Mouse (Mus musculus) liver, embryonic 16.5 days (tissue): ENCODE measurements around the gene Tma7. TPM values are rescaled to one million over a fixed set of nuclear protein-coding genes. Genes with fewer than 3 reads are reported as not detected.

ENCODE experiments used
- ATAC-seq: fragments of 200-750 bp; cut with Nextera tagmentation; 2 replicates; pipeline ENCODE4 v1.8.0; 2017; ENCODE audit warnings: low read depth, mild to moderate bottlenecking, moderate number of reproducible peaks, moderate library complexity
- H3K27ac ChIP-seq: fragments of 300-500 bp; sonication (generic); 2 replicates; pipeline ENCODE4 v1.5.1; 2014; ENCODE audit warnings: mild to moderate bottlenecking, low read length
- H3K27me3 ChIP-seq: fragments of 300-500 bp; sonication (generic); 2 replicates; pipeline ENCODE4 v1.6.1; 2014; ENCODE audit warnings: low read depth, low read length, mixed read lengths; ENCODE audit not compliant: control insufficient read depth, insufficient read depth
- H3K36me3 ChIP-seq: fragments of 300-500 bp; sonication (generic); 2 replicates; pipeline ENCODE4 v1.6.1; 2014; ENCODE audit warnings: mild to moderate bottlenecking; ENCODE audit not compliant: control insufficient read depth, insufficient read depth
- H3K4me1 ChIP-seq: fragments of 300-500 bp; sonication (generic); 2 replicates; pipeline ENCODE4 v1.6.1; 2014; ENCODE audit warnings: low read depth, low read length, mixed read lengths; ENCODE audit not compliant: control insufficient read depth
- H3K4me2 ChIP-seq: fragments of 300-500 bp; sonication (generic); 2 replicates; pipeline ENCODE4 v1.6.1; 2014; ENCODE audit warnings: low read depth, low read length, mixed read lengths
- H3K4me3 ChIP-seq: fragments of 300-500 bp; sonication (generic); 2 replicates; pipeline ENCODE4 v1.5.1; 2014; ENCODE audit warnings: low read depth, mild to moderate bottlenecking, low read length
- H3K9ac ChIP-seq: fragments of 300-500 bp; sonication (generic); 2 replicates; pipeline ENCODE4 v1.6.1; 2014; ENCODE audit warnings: low read depth, low read length
- H3K9me3 ChIP-seq: fragments of 300-500 bp; sonication (generic); replicated peaks from 2 replicates; pipeline ENCODE4 v1.6.1; 2016; ENCODE audit warnings: low read length; ENCODE audit not compliant: control insufficient read depth
- WGBS: fragments of 180-500 bp; shearing (Covaris S2); extraction: QIAGEN DNeasy Blood & Tissue Kit; methylation state at CpG from one replicate; pipeline ENCODE4 v1.1.7; 2014; ENCODE audit not compliant: insufficient replicate concordance; 5-methylcytosine and 5-hydroxymethylcytosine counted together
- polyA plus RNA-seq: library from polyadenylated mRNA; unstranded; fragments of >200 nt; fragmentation: Nextera tagmentation; extraction: Ambion mirVana; gene quantifications from 2 replicates; pipeline ENCODE4 v1.2.1, GENCODE M21; 2015

The Tma7 gene
- polyA plus RNA-seq = 259 and 313 TPM in 2 replicates

DNA sequence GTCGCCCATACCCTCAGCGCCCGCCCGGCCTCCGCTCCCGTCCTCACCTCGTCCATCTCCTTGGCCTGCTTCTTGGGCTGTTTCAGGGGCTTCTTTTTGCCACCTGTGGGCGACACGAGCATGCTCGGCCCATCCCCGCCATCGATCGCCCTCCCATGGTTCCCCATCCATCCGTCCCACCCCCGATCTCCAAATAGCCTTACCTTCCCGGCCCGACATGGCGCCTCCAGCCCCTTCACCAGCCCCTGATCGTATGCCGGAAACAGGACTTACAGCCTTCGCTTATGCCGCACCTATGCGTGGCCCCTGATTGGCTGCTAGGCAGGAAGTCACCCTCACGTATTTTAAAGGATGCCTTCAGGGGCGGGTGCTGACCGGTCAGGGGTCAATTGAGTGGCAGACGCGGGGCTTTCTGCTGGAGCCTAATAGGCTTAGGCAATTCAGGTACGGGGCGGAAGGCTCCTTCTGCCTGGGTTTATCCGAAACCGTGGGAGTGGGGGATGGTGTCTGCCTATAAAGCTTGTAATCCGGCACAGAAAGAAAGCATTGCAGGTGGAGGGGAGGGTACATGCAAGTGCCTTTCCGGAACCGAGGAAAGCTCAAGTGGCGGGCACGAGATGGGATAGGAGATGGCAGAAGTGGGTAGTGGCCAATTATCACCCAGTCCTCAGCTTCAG lies at the start of gene Tma7, which contains the start of gene Ccdc51:
Gene Tma7, minus strand, starts transcription at position 464 of the 677 bp plus-strand sequence.
Gene Ccdc51, plus strand, starts transcription at position 370 of the 677 bp plus-strand sequence.
- Histone ChIP-seq H3K27ac (peak within 1 kb of the TSS; percentile 75), H3K4me2 (peak within 1 kb of the TSS; percentile 76), H3K9me3 (no peaks in the 10 kb centered on the region), H3K4me3 (peak within 1 kb of the TSS; percentile 83), H3K36me3 (0 out of 2 replicates have a peak, but pooled peaks cover 5% of the 10 kb centered on the region), H3K9ac (peak within 1 kb of the TSS; percentile 86), H3K27me3 (no peaks in the 10 kb centered on the region), H3K4me1 (peaks cover 21% of the 10 kb centered on the region)
- peak; percentile 99 for ATAC-seq
- WGBS = under 1% methylated on average over 37 of the region's 37 CpGs

DNA sequence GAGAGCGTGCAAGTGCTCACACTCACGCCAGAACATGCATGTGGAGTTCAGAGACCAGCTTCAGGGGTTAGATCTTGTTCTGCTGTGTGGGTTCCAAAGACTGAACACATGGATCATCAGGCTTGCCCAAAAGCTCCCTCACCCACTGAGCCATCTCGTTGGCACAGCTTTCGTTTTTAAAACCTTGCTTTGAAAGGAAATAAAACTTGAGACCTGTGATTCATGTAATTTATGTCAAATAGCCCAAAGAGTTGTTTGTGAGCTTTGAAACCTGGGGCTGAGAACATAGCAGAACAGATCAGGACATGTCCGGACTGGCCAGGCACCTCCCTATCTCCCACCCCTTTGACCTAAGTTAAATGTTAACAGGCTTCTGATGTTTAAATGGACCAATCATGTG lies 47.7 kb upstream of the Tma7 start:
- no peaks in the 10 kb centered on the region for H3K4me1 ChIP-seq
- no peak overlapping the region for H3K9ac ChIP-seq
- no peak overlapping the region for H3K4me3 ChIP-seq
- H3K36me3 ChIP-seq = no peaks in the 10 kb centered on the region
- no peak overlapping the region for H3K4me2 ChIP-seq
- no peaks in the 10 kb centered on the region for H3K27me3 ChIP-seq
- H3K27ac ChIP-seq = no peak overlapping the region
- no peak for ATAC-seq
- no peaks in the 10 kb centered on the region for H3K9me3 ChIP-seq
- WGBS = 75% methylated on average over 5 of the region's 5 CpGs

DNA sequence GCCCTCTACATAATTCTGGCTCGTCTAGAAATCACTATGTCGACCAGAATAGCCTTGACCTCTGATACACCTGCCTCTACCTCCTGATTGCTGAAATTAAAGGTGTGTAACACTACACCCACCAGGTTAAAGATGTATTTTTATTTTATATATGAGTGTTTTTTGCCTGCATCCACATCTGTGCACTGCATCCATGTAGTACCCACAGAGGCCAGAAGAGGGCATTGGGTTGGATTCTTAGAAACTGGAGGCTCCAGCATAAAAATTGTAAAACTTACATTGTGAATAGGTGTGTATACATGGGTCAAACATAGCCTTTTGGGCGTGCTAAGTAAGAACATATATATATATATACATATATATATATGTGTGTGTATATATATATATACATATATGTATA lies 45.8 kb upstream of the Tma7 start:
- WGBS = 29% methylated on average over 3 of the region's 3 CpGs
- H3K9me3 ChIP-seq = no peaks in the 10 kb centered on the region
- no peaks in the 10 kb centered on the region for H3K4me1 ChIP-seq
- H3K4me2 ChIP-seq = no peak overlapping the region
- no peak for ATAC-seq
- H3K27me3 ChIP-seq = no peaks in the 10 kb centered on the region
- H3K4me3 ChIP-seq = no peak overlapping the region
- H3K27ac ChIP-seq = no peak overlapping the region
- no peaks in the 10 kb centered on the region for H3K36me3 ChIP-seq
- no peak overlapping the region for H3K9ac ChIP-seq

- Histone ChIP-seq H3K4me3 (no peak overlapping the region), H3K4me2 (no peak overlapping the region), H3K9ac (no peak overlapping the region), H3K27ac (no peak overlapping the region), H3K9me3 (no peaks in the 10 kb centered on the region), H3K27me3 (no peaks in the 10 kb centered on the region), H3K4me1 (no peaks in the 10 kb centered on the region), H3K36me3 (no peaks in the 10 kb centered on the region)
- 0 out of 2 replicates have a peak, but pooled peaks have one; percentile 9 for ATAC-seq
- 64% methylated on average over 4 of the region's 4 CpGs for WGBS
These were observed 44.7 kb upstream of the Tma7 start for GRCm38 (mm10) chr9:109127076-109127475.

- Histone ChIP-seq H3K4me3 (no peak overlapping the region), H3K27me3 (no peaks in the 10 kb centered on the region), H3K4me1 (no peaks in the 10 kb centered on the region), H3K27ac (no peak overlapping the region), H3K9me3 (no peaks in the 10 kb centered on the region), H3K9ac (no peak overlapping the region), H3K36me3 (no peaks in the 10 kb centered on the region), H3K4me2 (no peak overlapping the region)
- ATAC-seq = peak; percentile 48; the same call in 1 of the 2 replicates
- 34% methylated on average over 3 of the region's 3 CpGs for WGBS
These were observed 43.1 kb upstream of the Tma7 start for GRCm38 (mm10) chr9:109125481-109125880.

- no peaks in the 10 kb centered on the region for H3K4me1 ChIP-seq
- no peak for ATAC-seq
- no peaks in the 10 kb centered on the region for H3K36me3 ChIP-seq
- H3K4me3 ChIP-seq = no peak overlapping the region
- H3K27ac ChIP-seq = no peak overlapping the region
- no peaks in the 10 kb centered on the region for H3K9me3 ChIP-seq
- H3K4me2 ChIP-seq = no peak overlapping the region
- no peak overlapping the region for H3K9ac ChIP-seq
- H3K27me3 ChIP-seq = no peaks in the 10 kb centered on the region
- WGBS = 59% methylated on average over 2 of the region's 2 CpGs
These were observed 42.7 kb upstream of the Tma7 start for GRCm38 (mm10) chr9:109125043-109125442.

- WGBS = 62% methylated on average over 3 of the region's 3 CpGs
- no peak for ATAC-seq
- H3K4me2 ChIP-seq = no peak overlapping the region
- no peak overlapping the region for H3K4me3 ChIP-seq
- H3K27ac ChIP-seq = no peak overlapping the region
- H3K36me3 ChIP-seq = no peaks in the 10 kb centered on the region
- no peak overlapping the region for H3K9ac ChIP-seq
- no peaks in the 10 kb centered on the region for H3K4me1 ChIP-seq
- no peaks in the 10 kb centered on the region for H3K9me3 ChIP-seq
- H3K27me3 ChIP-seq = no peaks in the 10 kb centered on the region
These were observed 41.8 kb upstream of the Tma7 start for GRCm38 (mm10) chr9:109124164-109124563.

DNA sequence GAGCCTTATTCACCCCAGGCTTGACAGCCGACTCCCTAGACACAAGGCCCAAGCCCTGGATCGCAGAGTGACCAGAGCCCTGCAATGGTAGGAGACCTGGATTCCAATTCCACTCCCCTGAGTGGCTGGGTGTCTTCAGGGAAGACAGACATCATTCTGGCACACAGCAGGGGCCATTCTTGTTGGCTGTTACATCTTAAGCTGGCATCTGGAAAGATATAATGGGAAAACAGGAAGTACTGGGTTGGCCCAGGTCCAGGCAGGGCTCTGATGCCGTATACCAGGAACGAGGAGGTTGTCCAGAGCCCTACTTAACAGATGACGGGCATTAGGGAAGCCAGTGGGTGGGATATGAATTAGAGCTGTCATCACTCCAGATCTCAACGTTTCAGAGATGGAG lies 40.9 kb upstream of the Tma7 start:
- 37% methylated on average over 6 of the region's 6 CpGs for WGBS
- H3K27me3 ChIP-seq = no peaks in the 10 kb centered on the region
- H3K4me3 ChIP-seq = no peak overlapping the region
- no peak overlapping the region for H3K4me2 ChIP-seq
- H3K4me1 ChIP-seq = no peaks in the 10 kb centered on the region
- H3K36me3 ChIP-seq = no peaks in the 10 kb centered on the region
- H3K9me3 ChIP-seq = no peaks in the 10 kb centered on the region
- no peak overlapping the region for H3K9ac ChIP-seq
- no peak overlapping the region for H3K27ac ChIP-seq
- ATAC-seq = no peak

- H3K4me3 ChIP-seq = no peak overlapping the region
- no peak overlapping the region for H3K27ac ChIP-seq
- H3K4me1 ChIP-seq = no peaks in the 10 kb centered on the region
- no peak for ATAC-seq
- 38% methylated on average over 2 of the region's 2 CpGs for WGBS
- H3K36me3 ChIP-seq = no peaks in the 10 kb centered on the region
- no peaks in the 10 kb centered on the region for H3K27me3 ChIP-seq
- H3K9me3 ChIP-seq = no peaks in the 10 kb centered on the region
- no peak overlapping the region for H3K4me2 ChIP-seq
- H3K9ac ChIP-seq = no peak overlapping the region
These were observed 40.2 kb upstream of the Tma7 start for GRCm38 (mm10) chr9:109122553-109123085.
